7 mouse cellular contexts compared by ENCODE assay signal in genomic region chr6:28135411-28136233, GRCm38 (mm10). TPM values are rescaled to one million over a fixed set of nuclear protein-coding genes. Genes with fewer than 3 reads are reported as not detected.
DNase-seq lines count a peak whose midpoint lies in the region; ATAC-seq lines count a peak whose summit lies in the region.

No protein-coding gene starts in this region.

- peaks cover 72% of the 10 kb centered on the region for H3K27me3 ChIP-seq in embryonic facial prominence, embryonic 10.5 days (replicated peaks; ENCODE audit: low read depth, poor library complexity, severe bottlenecking)
- H3K27me3 ChIP-seq in limb, embryonic 11.5 days (ENCODE audit: control insufficient read depth, insufficient read depth, low read length), result peaks cover 36% of the 10 kb centered on the region
- H3K27me3 ChIP-seq in midbrain, embryonic 14.5 days (ENCODE audit: control insufficient read depth, insufficient read depth, low read length), result peaks cover 9% of the 10 kb centered on the region; the same call in 1 of the 2 replicates

- H3K4me1 ChIP-seq in embryonic facial prominence, embryonic 10.5 days, result peaks cover 32% of the 10 kb centered on the region
- H3K4me1 ChIP-seq in limb, embryonic 11.5 days (ENCODE audit: control insufficient read depth, insufficient read depth, low read length), result 0 out of 2 replicates have a peak, but pooled peaks cover 7% of the 10 kb centered on the region
- peaks cover 24% of the 10 kb centered on the region for H3K4me1 ChIP-seq in midbrain, embryonic 14.5 days (ENCODE audit: control insufficient read depth, insufficient read depth, low read length)

- under 1% methylated on average over 37 of the region's 37 CpGs for WGBS in embryonic facial prominence, embryonic 10.5 days
- under 1% methylated on average over 37 of the region's 37 CpGs for WGBS in limb, embryonic 11.5 days
- 0% methylated on average over 37 of the region's 37 CpGs for WGBS in midbrain, embryonic 14.5 days

- H3K36me3 ChIP-seq in embryonic facial prominence, embryonic 10.5 days (replicated peaks), result no peaks in the 10 kb centered on the region
- no peaks in the 10 kb centered on the region for H3K36me3 ChIP-seq in limb, embryonic 11.5 days (ENCODE audit: control insufficient read depth, insufficient read depth, low read length)
- no peaks in the 10 kb centered on the region for H3K36me3 ChIP-seq in midbrain, embryonic 14.5 days (ENCODE audit: control insufficient read depth, insufficient read depth, low read length)

- H3K4me3 ChIP-seq in embryonic facial prominence, embryonic 10.5 days, result peak overlapping the region; percentile 66
- H3K4me3 ChIP-seq in limb, embryonic 11.5 days (ENCODE audit: low read depth, low read length), result peak overlapping the region; percentile 44
- peak overlapping the region; percentile 56 for H3K4me3 ChIP-seq in midbrain, embryonic 14.5 days (replicated peaks; ENCODE audit: low read depth, low read length)

- peak overlapping the region; percentile 97 for H3K4me2 ChIP-seq in limb, embryonic 11.5 days (ENCODE audit: low read depth, severe bottlenecking)
- H3K4me2 ChIP-seq in midbrain, embryonic 14.5 days (ENCODE audit: low read length), result peak overlapping the region; percentile 99

- DNase-seq in adrenal gland, postnatal 14 days, result peak; percentile 82
- peak; percentile 93 for DNase-seq in embryonic facial prominence, embryonic 10.5 days (ENCODE audit: low spot score)
- peak; percentile 97 for DNase-seq in heart, adult 11 months
- DNase-seq in kidney, adult 18-20 months, result peak; percentile 82
- DNase-seq in limb, embryonic 11.5 days (ENCODE audit: low spot score), result peak; percentile 94
- DNase-seq in midbrain, embryonic 14.5 days, result peak; percentile 94
- DNase-seq in spleen, adult 18-20 months, result peak; percentile 37 to 57

- H3K9ac ChIP-seq in limb, embryonic 11.5 days (ENCODE audit: low read length), result peak overlapping the region; percentile 40
- peak overlapping the region; percentile 59 for H3K9ac ChIP-seq in midbrain, embryonic 14.5 days (replicated peaks; ENCODE audit: low read length)

- peak; percentile 90 for ATAC-seq in limb, embryonic 11.5 days (ENCODE audit: insufficient number of reproducible peaks, low FRiP score, low TSS enrichment, low read depth)
- ATAC-seq in midbrain, embryonic 14.5 days (ENCODE audit: low FRiP score, low TSS enrichment), result peak; percentile 88

- no peaks in the 10 kb centered on the region for H3K9me3 ChIP-seq in embryonic facial prominence, embryonic 10.5 days
- H3K9me3 ChIP-seq in limb, embryonic 11.5 days (ENCODE audit: control insufficient read depth, low read length), result no peaks in the 10 kb centered on the region
- H3K9me3 ChIP-seq in midbrain, embryonic 14.5 days (ENCODE audit: control insufficient read depth, low read length), result no peaks in the 10 kb centered on the region

- H3K27ac ChIP-seq in embryonic facial prominence, embryonic 10.5 days (replicated peaks), result peak overlapping the region; percentile 57
- H3K27ac ChIP-seq in limb, embryonic 11.5 days (replicated peaks; ENCODE audit: low read depth, low read length), result no peak overlapping the region
- H3K27ac ChIP-seq in midbrain, embryonic 14.5 days (replicated peaks; ENCODE audit: low read depth, low read length), result no peak overlapping the region

RNA-seq across cellular contexts. Expression of gene Grm8, which starts 0.6 kb away (rescaled TPM):
- 0.70 and 1.0 TPM in 2 replicates for total RNA-seq in adrenal gland, postnatal 14 days (2021)
- polyA plus RNA-seq in embryonic facial prominence, embryonic 10.5 days (2016; fragmentation: Nextera tagmentation; extraction: Ambion mirVana), result 0.36 and 1.2 TPM in 2 replicates
- 0.27 and 0.51 TPM in 2 replicates for polyA plus RNA-seq in limb, embryonic 11.5 days (2014; fragmentation: Nextera tagmentation; extraction: Ambion mirVana)
- polyA plus RNA-seq in midbrain, embryonic 14.5 days (2014; fragmentation: Nextera tagmentation; extraction: Ambion mirVana), result 10.0 and 12.1 TPM in 2 replicates

Comparison
In these comparisons a context has a peak if more than half of its experiments do, and no peak if none do; other contexts are left out.
1. DNase-seq: peak in every context shown above with its lines; median percentile 97 in heart, adult 11 months; 94 in limb, embryonic 11.5 days; 94 in midbrain, embryonic 14.5 days; 93 in embryonic facial prominence, embryonic 10.5 days; 82 in adrenal gland, postnatal 14 days; 82 in kidney, adult 18-20 months; 47 in spleen, adult 18-20 months.